Mouse (Mus musculus): Measurements from ENCODE around the gene Fli1.

Gene Fli1

DNA sequence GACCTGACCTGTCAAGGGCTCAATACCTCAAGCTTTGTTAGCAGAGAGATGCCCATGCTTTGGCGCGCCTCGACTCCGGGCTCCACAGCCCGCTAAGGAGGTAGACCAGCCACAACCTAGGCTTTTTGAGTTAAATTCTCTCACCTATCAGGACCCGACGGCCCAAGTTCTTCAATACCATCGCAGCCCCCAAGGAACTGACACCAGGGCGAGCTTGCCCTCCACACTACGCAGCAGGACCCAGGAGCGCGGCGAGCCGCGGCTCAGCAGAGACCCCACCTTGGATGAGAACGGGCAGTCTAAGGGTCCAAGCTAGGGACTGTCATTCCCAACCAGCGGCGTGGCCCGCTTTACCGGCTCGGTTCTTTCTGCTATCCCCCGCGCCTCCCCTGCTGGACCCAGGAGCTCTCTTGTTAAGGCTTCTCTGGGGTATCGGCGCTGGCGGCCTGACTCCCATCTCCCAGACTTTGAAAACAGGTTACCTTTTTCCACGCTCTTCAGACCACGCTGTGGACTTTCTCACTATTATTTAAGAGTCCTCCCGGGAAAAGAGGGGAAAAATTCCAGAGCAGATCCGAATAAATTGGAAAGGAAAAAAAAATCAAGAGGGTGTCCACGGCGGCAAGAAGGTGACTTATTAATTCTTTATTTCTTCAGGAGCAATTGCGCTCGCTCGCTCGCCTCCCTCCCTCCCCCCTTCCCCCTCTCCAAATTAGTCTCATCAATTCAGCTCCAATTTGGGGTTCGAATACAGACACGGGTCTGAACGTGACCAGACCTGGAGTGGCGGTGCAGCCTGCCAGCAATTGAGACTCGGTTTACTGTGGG is at the start of gene Fli1:
TSS of gene Fli1 (minus strand) at position 650 of the 828 bp plus-strand sequence.
- no peak for DNase-seq (ENCODE audit: low read depth, low spot score)

DNA sequence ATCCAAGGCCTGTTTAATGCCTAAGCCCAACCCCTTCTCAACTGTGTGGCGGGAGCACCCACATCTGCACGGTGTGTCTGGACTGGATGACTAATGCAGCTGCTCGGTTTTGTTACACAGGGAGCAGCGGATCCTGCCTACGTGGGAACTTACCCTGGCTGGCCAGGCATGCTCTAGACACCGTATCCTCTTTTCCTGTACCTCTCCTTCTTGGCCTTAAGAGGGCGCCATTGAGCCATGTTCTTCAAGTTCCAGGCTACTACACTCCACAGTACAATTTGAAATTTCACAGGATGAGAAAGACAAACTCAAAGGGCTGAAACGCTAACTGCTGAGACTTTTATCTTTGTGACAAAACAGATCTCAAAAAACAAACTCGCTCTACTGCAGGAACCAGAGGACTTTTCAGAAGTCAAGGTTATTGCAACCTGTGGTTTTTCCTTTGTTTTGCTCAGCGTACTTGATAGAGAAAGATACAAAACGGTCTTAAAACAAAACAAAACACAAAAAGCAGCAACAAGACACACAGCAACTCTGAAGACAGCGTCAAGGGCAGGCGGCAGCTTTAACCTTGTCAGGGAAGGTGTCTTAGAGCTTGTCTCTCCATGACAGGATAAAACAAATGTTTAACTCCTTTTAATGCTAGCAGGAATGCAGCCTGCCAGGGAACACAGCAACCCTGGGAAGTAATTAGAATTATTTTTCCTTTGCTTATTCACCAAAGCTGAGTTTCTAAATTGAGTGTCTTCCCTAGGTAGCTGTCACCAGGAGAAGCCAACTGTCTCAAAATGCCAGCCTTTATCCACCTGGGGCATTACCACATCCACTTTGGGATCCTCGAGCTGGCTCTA is 49.3 kb upstream of the Fli1 start:
- DNase-seq (ENCODE audit: low read depth, low spot score): peak; percentile 99

DNA sequence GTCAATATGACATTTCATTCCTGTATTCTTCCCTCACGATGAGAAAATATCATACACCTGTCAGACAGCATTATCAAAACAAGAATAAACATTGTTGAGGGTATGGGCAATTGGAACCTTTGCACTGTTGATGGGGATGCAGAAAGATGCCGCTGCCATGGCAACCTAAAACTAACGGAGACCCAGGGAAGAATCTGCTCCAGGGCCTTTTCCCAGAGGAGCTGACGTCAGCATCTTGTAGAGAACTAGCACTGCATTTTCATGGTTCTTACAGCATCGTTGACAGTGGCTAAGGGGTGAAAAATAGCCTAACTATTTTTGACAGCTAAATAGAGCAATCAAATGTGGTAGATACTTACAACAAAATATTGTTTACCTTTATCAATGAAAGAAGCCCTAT is 47.9 kb upstream of the Fli1 start:
- no peak for DNase-seq (ENCODE audit: low read depth, low spot score)

DNA sequence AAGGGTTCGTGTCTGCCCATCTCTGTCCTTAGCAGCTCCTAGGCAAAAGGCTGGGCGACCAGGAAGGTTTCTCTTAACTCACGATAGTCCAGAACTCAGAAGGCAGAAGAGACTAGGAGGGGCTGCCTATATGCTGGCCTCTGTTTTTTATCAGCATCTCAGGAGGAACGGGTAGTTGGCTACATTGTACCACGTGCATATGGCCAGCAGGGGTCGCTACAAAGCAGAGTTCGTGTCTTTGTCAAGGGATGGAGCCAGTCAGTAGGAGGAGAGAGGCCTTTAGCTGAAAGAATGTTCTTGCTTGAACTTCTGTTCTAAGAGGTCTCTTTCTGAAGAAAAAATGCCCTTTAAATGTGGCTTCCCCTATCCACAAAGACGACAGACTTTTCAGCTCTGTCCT is 47.2 kb upstream of the Fli1 start:
- peak; percentile 93 for DNase-seq (ENCODE audit: low read depth, low spot score)

DNA sequence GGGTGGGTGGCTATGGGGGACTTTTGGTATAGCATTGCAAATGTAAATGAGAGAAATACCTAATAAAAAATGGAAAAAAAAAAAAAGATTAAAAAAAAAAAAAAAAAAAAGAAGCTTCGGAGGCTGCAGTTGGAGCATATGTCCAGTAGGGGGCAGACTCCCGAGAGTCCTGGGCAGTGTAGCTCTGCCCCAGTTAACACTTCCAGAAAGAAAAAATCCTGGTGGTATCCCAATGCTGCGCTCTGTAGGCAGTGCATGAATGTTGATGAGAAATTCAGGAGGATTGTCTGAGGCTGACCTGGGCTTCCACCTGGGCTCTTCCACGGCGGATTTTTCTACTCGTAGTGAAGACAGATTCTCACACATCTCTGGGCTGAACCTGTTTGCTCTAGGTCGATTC is 42.7 kb upstream of the Fli1 start:
- peak; percentile 14 for DNase-seq (ENCODE audit: low read depth, low spot score)

DNA sequence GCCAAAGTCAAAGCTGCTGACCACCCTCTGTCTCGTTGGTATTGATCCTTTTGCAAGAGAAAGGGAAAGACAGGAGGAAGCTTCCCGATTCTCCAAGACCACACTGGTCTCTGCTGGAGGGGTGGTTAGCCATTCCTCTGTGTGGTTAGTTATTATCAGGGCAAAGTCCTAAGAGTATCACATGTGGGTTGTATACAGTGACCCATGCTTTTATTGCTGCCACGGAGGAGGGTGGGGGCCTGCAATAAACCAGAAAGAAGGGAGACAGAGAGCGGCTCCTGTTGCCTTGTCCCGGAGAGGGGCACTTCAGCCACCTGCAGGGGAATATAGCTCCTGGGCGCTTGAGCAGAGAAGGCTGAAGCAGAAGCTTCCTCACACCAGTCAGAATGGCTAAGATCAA is 41.2 kb upstream of the Fli1 start:
- DNase-seq (ENCODE audit: low read depth, low spot score): no peak

DNA sequence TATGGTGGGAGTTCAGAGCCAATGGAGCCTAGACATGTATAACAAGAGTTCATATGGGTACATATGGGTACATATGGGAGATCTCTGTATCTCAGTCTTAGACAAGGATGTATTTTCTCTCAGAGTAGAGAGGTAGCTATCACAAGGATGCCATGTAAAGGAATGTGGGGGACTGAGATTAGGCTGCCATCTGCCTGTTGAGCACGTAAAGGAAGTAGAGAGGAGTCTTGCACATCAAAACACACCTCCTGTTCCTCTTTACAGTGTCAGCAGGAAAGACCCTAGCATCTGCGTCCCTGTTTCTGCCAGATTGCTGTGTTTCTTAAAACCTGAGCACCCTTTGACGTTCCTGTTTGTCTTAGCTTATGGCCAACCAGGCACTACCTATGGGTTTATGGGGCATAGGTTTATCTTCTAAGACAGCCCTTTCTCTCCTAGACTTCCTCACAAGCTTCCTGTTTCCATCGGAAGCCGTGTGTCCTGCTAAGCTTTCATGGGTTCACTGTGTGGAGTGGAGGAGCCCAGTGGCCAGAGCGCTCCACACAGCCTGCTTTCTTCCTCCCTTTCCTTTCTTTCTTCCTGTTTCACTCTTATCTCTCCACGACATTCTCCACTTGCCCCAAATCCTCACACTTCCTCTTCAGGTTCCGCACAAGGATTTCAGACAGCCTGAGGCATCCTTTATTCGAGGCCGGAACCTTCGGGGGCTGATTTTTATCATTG is 39.4 kb upstream of the Fli1 start:
- DNase-seq (ENCODE audit: low read depth, low spot score): no peak

DNA sequence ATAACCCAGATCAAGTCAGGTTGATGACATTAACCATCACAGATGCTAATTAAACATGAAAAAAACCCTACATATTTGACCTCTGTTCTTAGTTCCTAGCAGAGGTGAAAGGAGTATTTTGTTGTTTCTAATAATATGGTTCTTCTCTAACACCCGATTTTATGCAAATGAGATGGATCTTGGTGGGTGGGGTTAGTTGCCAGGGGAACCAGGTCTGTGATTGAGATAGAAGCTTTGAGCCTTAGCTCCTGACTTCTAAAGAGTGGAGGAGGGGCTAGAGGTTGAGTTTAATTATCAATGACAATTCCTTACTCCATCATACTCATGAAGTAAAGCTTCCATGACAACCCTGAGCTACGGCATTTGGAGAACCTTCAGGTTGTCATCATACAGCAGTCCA is 35.8 kb upstream of the Fli1 start:
- DNase-seq (ENCODE audit: low read depth, low spot score): no peak

DNA sequence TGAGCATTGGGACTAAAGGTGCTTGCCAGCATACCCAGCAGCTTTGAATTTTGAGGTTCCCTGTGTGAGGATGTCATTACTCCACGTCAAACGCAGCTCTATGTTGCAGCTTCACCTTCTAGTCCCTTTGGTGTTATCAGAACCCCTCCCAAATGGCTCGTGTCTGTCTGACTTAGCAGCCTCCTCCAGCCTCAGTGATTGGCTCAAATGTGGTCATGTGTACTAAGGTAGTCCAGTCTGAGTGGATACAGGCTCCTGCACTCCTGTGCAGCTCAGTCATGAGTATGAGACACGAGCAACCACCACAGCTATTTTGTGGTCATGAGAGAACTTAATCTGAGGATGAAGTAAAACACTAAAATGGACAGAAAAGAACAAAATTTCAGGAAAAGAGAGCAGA is 31.0 kb upstream of the Fli1 start:
- no peak for DNase-seq (ENCODE audit: low read depth, low spot score)

DNA sequence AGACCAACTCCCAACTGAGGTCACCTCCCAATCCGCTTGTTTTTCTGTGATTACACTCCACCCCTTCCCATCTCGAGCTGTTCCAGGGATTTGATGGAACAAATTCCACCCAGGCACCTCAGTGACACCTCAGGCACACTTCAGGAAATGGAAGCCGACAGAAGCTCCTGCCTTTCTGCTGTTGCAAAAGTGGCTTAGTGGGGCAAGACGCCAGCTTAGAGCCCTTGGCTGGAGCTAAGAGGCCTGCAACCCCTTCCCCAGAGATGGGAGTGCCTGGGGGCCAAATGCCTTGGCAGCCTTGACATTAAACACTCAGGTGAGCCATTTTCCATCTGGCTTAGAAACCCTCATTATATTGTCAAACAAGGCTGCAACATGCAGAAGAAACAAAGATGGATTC is 29.0 kb upstream of the Fli1 start:
- DNase-seq (ENCODE audit: low read depth, low spot score): no peak

DNA sequence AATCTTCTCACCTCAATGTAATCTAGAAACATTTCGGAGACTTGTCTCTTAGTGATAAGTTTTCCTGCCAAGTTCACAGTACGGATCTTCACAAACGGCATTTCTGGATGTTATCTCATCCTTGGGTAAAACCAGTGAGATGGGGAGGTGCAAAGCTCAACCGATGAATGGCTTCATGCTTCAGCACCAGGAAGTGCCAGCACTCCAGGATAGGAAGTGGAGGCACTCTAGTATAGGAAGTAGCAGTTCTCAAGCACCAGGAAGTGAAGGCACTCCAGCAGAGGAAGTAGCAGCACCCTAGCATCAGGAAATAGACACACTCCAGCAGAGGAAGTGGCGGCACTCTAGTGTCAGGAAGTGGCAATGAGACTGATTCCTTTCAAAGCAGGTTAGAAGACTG is 27.9 kb upstream of the Fli1 start:
- no peak for DNase-seq (ENCODE audit: low read depth, low spot score)

DNA sequence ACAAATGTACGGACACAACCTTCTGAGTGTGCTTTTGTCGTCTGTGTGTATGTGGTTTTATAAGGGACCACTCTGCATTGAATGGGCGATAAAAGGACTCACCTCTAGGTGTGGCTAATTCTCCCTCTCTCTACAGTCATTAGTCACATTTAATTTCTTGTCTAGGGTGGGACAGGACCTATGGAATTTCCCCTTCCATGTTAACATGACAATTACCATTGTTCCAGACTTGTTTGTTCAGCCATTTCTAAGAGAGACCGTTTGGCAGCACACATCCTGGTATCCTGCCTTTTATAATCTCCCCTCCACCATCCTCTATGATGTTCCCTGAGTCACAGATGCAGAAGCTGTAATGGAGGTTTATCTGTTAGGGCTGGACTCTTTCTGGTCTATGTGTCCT is 26.6 kb upstream of the Fli1 start:
- DNase-seq (ENCODE audit: low read depth, low spot score): no peak

DNA sequence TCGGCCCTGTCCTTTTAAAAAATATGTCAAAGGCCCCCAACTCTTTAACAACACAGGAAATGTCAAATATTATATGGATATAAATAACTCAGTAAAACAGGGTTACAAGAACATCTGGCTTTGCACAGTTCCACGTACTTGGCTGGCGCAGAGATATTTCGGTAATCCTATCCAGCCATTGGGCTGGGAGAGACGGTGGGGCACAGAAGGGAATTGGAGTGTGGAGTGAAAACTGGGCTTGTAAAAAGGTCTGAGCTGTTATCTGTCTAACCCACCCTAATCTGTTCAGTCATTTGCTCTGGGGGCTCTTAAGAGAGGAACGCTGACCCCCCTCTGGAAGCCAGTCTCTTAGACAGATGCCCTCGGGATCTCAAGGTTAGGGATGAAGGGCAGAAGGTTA is 24.9 kb upstream of the Fli1 start:
- DNase-seq (ENCODE audit: low read depth, low spot score): no peak

DNA sequence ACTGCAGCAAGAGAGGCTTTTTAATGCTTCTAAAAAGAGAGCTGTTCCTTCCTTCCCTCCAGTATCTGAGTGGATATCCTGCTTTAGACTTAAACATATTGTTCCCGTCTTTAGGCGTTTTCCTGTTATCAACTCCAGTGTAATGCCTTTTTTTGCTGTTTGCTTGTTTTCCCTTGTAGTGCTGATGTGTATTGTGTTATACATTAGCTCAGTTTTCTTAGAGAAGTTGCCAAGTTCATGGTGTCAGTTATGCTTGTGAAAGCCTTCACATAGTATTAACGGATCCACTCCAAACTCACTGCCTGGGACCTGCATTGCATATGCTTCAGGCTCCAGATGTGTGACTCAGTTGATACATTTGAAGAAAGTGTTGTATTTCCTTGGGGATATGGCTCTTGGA is 22.6 kb upstream of the Fli1 start:
- no peak for DNase-seq (ENCODE audit: low read depth, low spot score)

DNA sequence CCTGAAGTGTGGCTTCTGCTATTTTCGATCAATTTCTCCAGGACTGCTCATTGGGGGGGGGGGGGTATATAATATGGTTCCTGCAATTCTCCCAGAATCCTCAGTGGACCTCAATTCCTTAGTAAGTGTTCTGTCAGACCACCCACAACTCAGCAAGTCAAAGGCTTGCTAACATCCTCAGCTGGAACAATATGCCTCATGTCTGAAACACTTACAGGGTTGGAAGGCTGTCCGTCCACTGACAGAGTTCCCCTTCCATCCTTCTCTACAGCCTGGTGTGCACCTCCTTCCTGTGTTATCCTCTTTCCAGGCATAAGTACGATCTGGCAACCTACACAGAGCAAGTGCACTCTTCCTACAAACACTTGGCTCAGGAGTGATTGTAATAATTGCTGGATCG is 20.2 kb upstream of the Fli1 start:
- no peak for DNase-seq (ENCODE audit: low read depth, low spot score)

DNA sequence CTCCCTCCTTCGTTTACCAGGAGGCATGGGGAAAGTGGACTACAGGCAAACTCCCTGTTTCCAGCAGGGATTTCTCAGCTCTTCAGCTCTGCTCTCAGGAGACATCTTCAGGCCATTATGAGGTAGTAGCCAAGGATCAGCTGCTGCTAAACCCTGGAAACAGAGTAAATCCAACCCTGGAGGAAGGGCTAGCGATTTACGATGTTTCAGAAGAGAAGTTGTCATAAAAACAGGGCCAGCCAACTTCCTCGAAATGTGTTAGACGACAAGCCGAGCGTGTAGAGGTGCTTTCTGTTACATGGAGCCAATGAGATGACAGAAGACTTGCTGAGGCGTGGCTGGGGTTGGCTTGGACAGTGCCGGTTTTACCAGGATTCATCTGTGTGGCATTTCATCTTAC is 19.7 kb upstream of the Fli1 start:
- DNase-seq (ENCODE audit: low read depth, low spot score): no peak

DNA sequence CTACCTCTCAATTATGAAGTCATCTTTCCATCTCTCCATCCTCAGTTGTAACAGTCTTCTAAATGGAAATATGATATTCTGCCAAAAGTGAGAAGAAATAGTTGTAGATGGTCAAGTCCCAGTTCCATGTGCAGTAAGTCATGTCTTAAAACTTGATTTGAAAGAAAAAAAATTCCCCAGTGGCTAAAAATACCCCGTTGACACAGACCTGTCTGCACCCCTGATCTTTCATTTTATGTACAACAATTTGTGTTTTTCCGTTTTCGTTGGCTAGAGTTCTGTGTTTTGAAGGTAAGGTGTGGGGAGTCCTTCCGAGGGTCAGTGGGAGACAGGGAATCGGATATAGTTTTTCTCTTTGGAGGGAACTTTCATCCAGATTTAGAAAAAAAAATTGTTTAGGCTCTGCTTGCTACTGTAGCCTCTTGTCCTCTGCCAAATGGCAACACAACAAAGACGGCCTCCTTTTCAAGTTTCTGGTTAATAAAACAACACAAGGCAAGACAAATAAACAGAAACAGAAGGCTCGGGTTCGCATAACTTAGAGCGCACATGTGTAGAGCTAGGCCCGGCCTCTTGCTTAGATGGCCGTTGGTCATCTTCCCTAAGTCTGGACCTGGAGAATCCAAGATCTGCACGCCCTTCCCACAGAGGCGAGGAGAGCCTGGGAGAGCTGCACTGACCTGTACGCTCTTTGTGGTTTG is 18.7 kb upstream of the Fli1 start:
- no peak for DNase-seq (ENCODE audit: low read depth, low spot score)

DNA sequence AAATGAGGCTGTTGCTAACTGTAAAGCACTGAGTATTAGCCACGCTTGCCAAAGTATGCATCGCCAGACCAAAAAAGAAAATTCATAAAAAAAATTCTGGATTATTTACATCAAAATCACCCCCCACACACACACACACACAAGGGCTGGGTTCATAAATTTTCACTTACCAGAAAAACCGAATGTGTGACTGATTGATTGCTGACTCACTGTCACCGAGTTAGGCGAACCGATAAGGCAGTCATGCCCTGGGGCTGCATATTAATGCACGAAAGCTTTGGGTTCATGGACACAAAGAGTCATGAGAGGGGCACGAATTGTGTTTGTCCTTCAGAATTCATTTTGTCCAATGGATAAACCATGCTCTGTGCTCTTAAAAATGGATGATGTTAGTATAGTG is 17.2 kb upstream of the Fli1 start:
- DNase-seq (ENCODE audit: low read depth, low spot score): no peak

DNA sequence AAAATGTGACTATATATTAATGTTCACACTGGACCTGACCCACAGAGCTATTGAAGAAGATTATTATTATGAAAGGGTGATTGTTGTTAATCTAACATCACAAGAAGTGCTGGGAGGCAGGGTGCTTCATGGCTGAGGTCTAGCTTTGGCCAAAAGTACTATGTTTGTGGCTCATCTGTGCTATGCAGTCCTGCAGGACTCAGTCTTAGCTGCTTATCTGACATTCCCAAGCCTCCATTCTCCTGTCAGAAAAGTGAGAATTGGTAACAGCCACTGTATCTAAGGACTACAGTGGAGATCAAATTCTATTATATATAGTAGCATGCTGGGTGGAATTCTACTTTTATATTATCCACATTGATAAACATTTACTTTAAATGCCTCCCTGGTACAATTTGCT is 16.8 kb upstream of the Fli1 start:
- no peak for DNase-seq (ENCODE audit: low read depth, low spot score)

DNA sequence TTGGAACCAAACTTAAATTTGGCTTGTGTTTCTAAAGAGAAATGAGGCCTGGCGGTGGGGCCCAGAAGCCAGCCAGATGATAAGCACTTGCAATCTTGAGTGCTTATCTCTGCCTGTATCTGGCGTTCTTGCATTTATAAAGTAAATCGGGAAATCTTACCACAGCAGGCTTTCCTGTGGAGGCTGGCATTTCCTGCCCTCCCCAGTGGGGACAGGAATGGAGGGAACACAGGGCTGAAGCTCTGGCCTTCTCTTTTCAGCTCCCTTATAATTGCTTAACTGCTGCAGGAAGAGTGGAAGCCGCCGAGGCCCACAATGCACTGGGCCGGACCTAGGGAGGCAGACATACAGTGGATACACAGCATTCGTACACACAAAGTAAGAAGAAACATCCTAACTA is 13.7 kb upstream of the Fli1 start:
- DNase-seq (ENCODE audit: low read depth, low spot score): no peak

DNA sequence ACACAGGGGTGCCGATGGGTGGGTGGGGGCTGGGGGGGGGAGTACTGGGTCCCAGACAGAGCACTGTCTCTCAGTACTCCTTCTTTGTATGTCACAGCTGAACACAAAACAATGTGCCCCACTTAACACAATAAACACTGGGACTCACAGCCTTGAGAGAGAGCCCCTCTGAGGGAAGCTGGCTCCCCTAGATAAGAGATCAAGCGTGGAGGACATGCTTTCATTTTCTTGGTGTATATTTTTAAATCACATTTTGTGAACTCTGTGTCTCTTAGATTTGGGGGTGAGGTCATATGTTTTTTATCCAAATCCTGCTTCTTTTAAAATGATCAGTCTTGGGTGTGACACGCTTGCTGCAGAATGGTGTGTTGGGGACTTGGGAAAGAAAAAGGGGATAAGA is 12.6 kb upstream of the Fli1 start:
- DNase-seq (ENCODE audit: low read depth, low spot score): no peak

DNA sequence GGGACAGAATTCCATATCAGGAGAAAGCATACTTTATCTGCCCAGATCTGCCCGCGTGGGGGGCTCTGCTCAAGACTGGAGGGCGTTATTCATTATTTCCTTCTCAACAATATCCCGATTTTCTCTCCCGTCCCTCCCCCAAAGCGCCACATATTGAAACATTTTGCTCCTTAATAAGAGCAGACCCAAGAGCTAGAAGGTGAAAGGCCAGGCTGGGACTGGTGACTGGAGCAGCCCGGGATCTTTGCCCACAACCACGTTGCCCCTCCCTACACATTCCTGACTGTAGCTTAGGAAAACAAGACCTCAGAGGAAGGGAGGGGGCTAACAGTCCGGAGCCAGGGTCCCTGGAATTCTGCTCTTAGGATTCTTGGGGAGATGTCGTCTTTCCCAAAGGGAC is 7.9 kb upstream of the Fli1 start:
- DNase-seq (ENCODE audit: low read depth, low spot score): no peak

All from 3T3-L1 (cell line).